Mouse (Mus musculus) cerebellum, adult 2 months (tissue): ENCODE measurements around the gene Tex44. TPM values are rescaled to one million over a fixed set of nuclear protein-coding genes. Genes with fewer than 3 reads are reported as not detected.

Experiments used
- DNase-seq, 2 experiments: peaks; one replicate each; pipeline ENCODE4 v3.0.0; 2021
- H3K27ac ChIP-seq: fragments of 200-500 bp; 2 replicates; pipeline ENCODE4 v1.5.1; 2012; ENCODE audit warnings: low read length, control low read depth, inconsistent platforms; ENCODE audit not compliant: insufficient read depth
- H3K27me3 ChIP-seq: fragments of 200-500 bp; 2 replicates; pipeline ENCODE4 v1.6.1; 2012; ENCODE audit warnings: inconsistent platforms, mild to moderate bottlenecking, low read length, moderate library complexity; ENCODE audit not compliant: control insufficient read depth, insufficient read depth
- H3K4me1 ChIP-seq: fragments of 200-500 bp; 2 replicates; pipeline ENCODE4 v1.6.1; 2011; ENCODE audit warnings: low read length; ENCODE audit not compliant: control insufficient read depth, insufficient read depth
- H3K4me3 ChIP-seq: fragments of 200-500 bp; replicated peaks from 2 replicates; pipeline ENCODE3; 2011; ENCODE audit warnings: mild to moderate bottlenecking, low read depth, low read length, control low read depth; ENCODE audit not compliant: insufficient read depth
- CTCF ChIP-seq: fragments of 200-500 bp; IDR thresholded peaks from 2 replicates; pipeline ENCODE4 v1.5.1; 2011; ENCODE audit warnings: low read depth, mild to moderate bottlenecking, control low read depth, low read length, moderate library complexity, borderline replicate concordance; ENCODE audit not compliant: insufficient read depth
- POLR2A ChIP-seq: fragments of 200-500 bp; IDR thresholded peaks from 2 replicates; pipeline ENCODE4 v1.6.1; 2011; ENCODE audit warnings: low read length, control low read depth, borderline replicate concordance; ENCODE audit not compliant: insufficient read depth
- WGBS: fragments of 180-500 bp; shearing (Covaris S2); methylation state at CpG from one replicate; pipeline ENCODE4 v1.1.7; 2018; 5-methylcytosine and 5-hydroxymethylcytosine counted together
- polyA plus RNA-seq: library from polyadenylated mRNA; depleted of rRNA; stranded (reverse); fragments of >200 nt; gene quantifications from 2 replicates; pipeline ENCODE4 v1.2.3, GENCODE M21; 2012

The Tex44 gene
- polyA plus RNA-seq, 1 experiment, result not detected

- TF ChIP-seq CTCF, result no peak
- TF ChIP-seq POLR2A, result no peak
- Histone ChIP-seq H3K27ac (no peak overlapping the region), H3K4me3 (no peak overlapping the region), H3K27me3 (no peaks in the 10 kb centered on the region), H3K4me1 (peaks cover 4% of the 10 kb centered on the region; the same call in 1 of the 2 replicates)
- no peak for DNase-seq
- 54% methylated on average over 8 of the region's 8 CpGs for WGBS
Measured at GRCm38 (mm10) chr1:86406914-86407313, 19.2 kb upstream of the Tex44 start.

GRCm38 (mm10) chr1:86408515-86408914, 17.6 kb upstream of the Tex44 start:
- no peak overlapping the region for H3K27ac ChIP-seq
- H3K27me3 ChIP-seq, result no peaks in the 10 kb centered on the region
- DNase-seq, result no peak
- TF ChIP-seq CTCF, result no peak
- TF ChIP-seq POLR2A, result no peak
- WGBS, result 60% methylated on average over 10 of the region's 10 CpGs
- H3K4me3 ChIP-seq, result no peak overlapping the region
- no peaks in the 10 kb centered on the region; the same call in 1 of the 2 replicates for H3K4me1 ChIP-seq

- no peak for DNase-seq
- Histone ChIP-seq H3K4me1 (no peaks in the 10 kb centered on the region), H3K27me3 (no peaks in the 10 kb centered on the region), H3K4me3 (no peak overlapping the region), H3K27ac (no peak overlapping the region)
- WGBS, result 91% methylated on average over 2 of the region's 2 CpGs
- TF ChIP-seq CTCF (no peak), POLR2A (no peak)
Measured at GRCm38 (mm10) chr1:86409476-86409875, 16.7 kb upstream of the Tex44 start.

- Histone ChIP-seq H3K27me3 (no peaks in the 10 kb centered on the region), H3K4me3 (no peak overlapping the region), H3K4me1 (no peaks in the 10 kb centered on the region), H3K27ac (no peak overlapping the region)
- TF ChIP-seq POLR2A, result no peak
- TF ChIP-seq CTCF, result no peak
- no peak for DNase-seq
- 88% methylated on average over 5 of the region's 5 CpGs for WGBS
Measured at GRCm38 (mm10) chr1:86414715-86415114, 11.4 kb upstream of the Tex44 start.

- Histone ChIP-seq H3K4me3 (no peak overlapping the region), H3K27me3 (no peaks in the 10 kb centered on the region), H3K4me1 (no peaks in the 10 kb centered on the region), H3K27ac (no peak overlapping the region)
- no peak for DNase-seq
- WGBS, result 81% methylated on average over 2 of the region's 2 CpGs
- TF ChIP-seq CTCF (no peak), POLR2A (no peak)
Measured at GRCm38 (mm10) chr1:86415144-86415543, 11.0 kb upstream of the Tex44 start.

GRCm38 (mm10) chr1:86415612-86416184, 10.4 kb upstream of the Tex44 start:
- DNase-seq, result peak in 1 of 2 experiments; percentile 24
- WGBS, result 70% methylated on average over 7 of the region's 7 CpGs

GRCm38 (mm10) chr1:86416321-86416720, 9.8 kb upstream of the Tex44 start:
- Histone ChIP-seq H3K4me1 (no peaks in the 10 kb centered on the region), H3K27me3 (no peaks in the 10 kb centered on the region), H3K4me3 (no peak overlapping the region), H3K27ac (no peak overlapping the region)
- DNase-seq, result peak in 1 of 2 experiments; percentile 34
- TF ChIP-seq POLR2A (no peak), CTCF (peak; percentile 76)
- WGBS, result 57% methylated on average over 6 of the region's 6 CpGs

More at GRCm38 (mm10) chr1:86415612-86416184, 10.4 kb upstream of the Tex44 start:
- no peaks in the 10 kb centered on the region for H3K27me3 ChIP-seq
- TF ChIP-seq POLR2A (no peak), CTCF (peak; percentile 39; the same call in 1 of the 2 replicates)
- H3K4me1 ChIP-seq, result no peaks in the 10 kb centered on the region
- H3K4me3 ChIP-seq, result no peak overlapping the region
- H3K27ac ChIP-seq, result no peak overlapping the region

GRCm38 (mm10) chr1:86421007-86421406, 5.1 kb upstream of the Tex44 start:
- 36% methylated on average over 10 of the region's 10 CpGs for WGBS
- H3K4me1 ChIP-seq, result no peaks in the 10 kb centered on the region
- H3K4me3 ChIP-seq, result no peak overlapping the region
- H3K27me3 ChIP-seq, result no peaks in the 10 kb centered on the region
- no peak for DNase-seq
- H3K27ac ChIP-seq, result no peak overlapping the region
- TF ChIP-seq CTCF (no peak), POLR2A (no peak)
